Mouse (Mus musculus) thymus, adult 2 months (tissue): ENCODE measurements around the gene P2ry12.

Experiments used
- CTCF ChIP-seq: fragments of 200-500 bp; IDR thresholded peaks from 2 replicates; pipeline ENCODE4 v1.5.1; 2012; ENCODE audit warnings: mild to moderate bottlenecking, control low read depth, low read length, moderate library complexity, borderline replicate concordance; ENCODE audit not compliant: control insufficient read depth, poor library complexity, insufficient read depth; ENCODE audit errors: extremely low read depth
- POLR2A ChIP-seq: fragments of 200-500 bp; IDR thresholded peaks from 2 replicates; pipeline ENCODE4 v1.6.1; 2012; ENCODE audit warnings: mild to moderate bottlenecking, low read length, control low read depth, moderate library complexity; ENCODE audit not compliant: control insufficient read depth, poor library complexity, insufficient read depth; ENCODE audit errors: extremely low read depth

DNA sequence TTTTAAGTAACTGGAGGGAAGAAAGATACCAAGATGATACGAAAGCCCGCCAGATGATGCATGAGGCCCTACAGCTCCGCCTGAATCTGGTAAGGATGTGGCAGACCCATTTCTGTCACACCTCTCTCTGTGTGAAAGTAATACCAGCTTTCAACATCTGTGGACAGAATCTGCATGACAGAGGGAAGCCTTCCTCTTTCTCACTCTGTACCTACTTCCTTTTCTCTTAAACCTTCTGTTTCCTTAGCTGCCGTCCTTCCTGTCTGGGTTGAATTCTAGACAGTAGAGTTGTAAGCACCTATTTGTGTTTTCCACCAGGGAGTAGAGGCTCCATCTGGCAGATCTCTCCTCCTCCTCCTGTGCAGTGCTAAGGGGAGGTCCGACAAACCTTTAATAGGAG is 1.9 kb downstream of the P2ry12 start:
- no peak for TF ChIP-seq POLR2A
- no peak for TF ChIP-seq CTCF
